Mouse (Mus musculus) cerebellum, adult 2 months (tissue): Measurements from ENCODE around the gene Evx2. TPM values are rescaled to one million over a fixed set of nuclear protein-coding genes. Genes with fewer than 3 reads are reported as not detected.

Experiments
- DNase-seq, 2 experiments: peaks; one replicate each; pipeline ENCODE4 v3.0.0; 2021
- H3K27ac ChIP-seq: fragments of 200-500 bp; 2 replicates; pipeline ENCODE4 v1.5.1; 2012; ENCODE audit warnings: low read length, control low read depth, inconsistent platforms; ENCODE audit not compliant: insufficient read depth
- H3K27me3 ChIP-seq: fragments of 200-500 bp; 2 replicates; pipeline ENCODE4 v1.6.1; 2012; ENCODE audit warnings: inconsistent platforms, mild to moderate bottlenecking, low read length, moderate library complexity; ENCODE audit not compliant: control insufficient read depth, insufficient read depth
- H3K4me1 ChIP-seq: fragments of 200-500 bp; 2 replicates; pipeline ENCODE4 v1.6.1; 2011; ENCODE audit warnings: low read length; ENCODE audit not compliant: control insufficient read depth, insufficient read depth
- H3K4me3 ChIP-seq: fragments of 200-500 bp; replicated peaks from 2 replicates; pipeline ENCODE3; 2011; ENCODE audit warnings: mild to moderate bottlenecking, low read depth, low read length, control low read depth; ENCODE audit not compliant: insufficient read depth
- CTCF ChIP-seq: fragments of 200-500 bp; IDR thresholded peaks from 2 replicates; pipeline ENCODE4 v1.5.1; 2011; ENCODE audit warnings: low read depth, mild to moderate bottlenecking, control low read depth, low read length, moderate library complexity, borderline replicate concordance; ENCODE audit not compliant: insufficient read depth
- POLR2A ChIP-seq: fragments of 200-500 bp; IDR thresholded peaks from 2 replicates; pipeline ENCODE4 v1.6.1; 2011; ENCODE audit warnings: low read length, control low read depth, borderline replicate concordance; ENCODE audit not compliant: insufficient read depth
- WGBS: fragments of 180-500 bp; shearing (Covaris S2); methylation state at CpG from one replicate; pipeline ENCODE4 v1.1.7; 2018; 5-methylcytosine and 5-hydroxymethylcytosine counted together
- polyA plus RNA-seq: library from polyadenylated mRNA; depleted of rRNA; stranded (reverse); fragments of >200 nt; gene quantifications from 2 replicates; pipeline ENCODE4 v1.2.3, GENCODE M21; 2012

Evx2 gene
- polyA plus RNA-seq, 1 experiment, result 0.64 TPM

DNA sequence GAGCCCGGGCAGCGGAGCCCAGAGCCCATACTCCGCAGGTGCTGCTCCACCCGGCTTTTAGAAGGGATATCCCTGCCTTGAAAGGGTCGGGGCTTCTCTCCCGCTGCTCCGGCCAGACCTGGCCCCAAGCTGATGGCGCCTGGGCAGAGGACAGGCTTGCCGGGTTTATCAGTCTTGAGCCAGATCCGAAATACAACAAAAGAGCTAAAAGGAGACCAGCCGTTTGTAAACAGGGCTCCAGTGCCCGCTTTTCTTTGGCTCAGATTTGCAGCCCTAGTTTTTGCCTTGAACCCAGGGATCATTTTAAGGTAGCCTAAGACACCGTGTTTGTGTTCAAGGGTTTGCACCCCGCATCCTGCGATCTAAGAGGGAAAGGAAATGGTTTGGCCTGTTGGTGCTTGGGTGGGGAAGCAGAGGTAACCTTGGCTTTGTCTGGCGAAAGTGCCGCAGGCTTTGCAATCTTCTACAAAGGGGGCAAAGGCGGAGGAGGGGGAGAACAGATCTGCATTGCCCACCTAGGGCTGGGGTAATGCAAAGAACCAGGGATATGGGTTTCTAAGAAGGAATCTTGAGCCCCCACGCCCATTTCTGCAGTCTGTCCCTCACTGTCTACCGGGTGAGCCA, 33.6 kb upstream of the Evx2 start:
- Histone ChIP-seq H3K27ac (no peak overlapping the region), H3K4me1 (no peaks in the 10 kb centered on the region), H3K4me3 (no peak overlapping the region), H3K27me3 (peaks cover 23% of the 10 kb centered on the region; the same call in 1 of the 2 replicates)
- TF ChIP-seq POLR2A (no peak), CTCF (no peak)
- WGBS, result 2% methylated on average over 20 of the region's 20 CpGs
- DNase-seq, result no peak

DNA sequence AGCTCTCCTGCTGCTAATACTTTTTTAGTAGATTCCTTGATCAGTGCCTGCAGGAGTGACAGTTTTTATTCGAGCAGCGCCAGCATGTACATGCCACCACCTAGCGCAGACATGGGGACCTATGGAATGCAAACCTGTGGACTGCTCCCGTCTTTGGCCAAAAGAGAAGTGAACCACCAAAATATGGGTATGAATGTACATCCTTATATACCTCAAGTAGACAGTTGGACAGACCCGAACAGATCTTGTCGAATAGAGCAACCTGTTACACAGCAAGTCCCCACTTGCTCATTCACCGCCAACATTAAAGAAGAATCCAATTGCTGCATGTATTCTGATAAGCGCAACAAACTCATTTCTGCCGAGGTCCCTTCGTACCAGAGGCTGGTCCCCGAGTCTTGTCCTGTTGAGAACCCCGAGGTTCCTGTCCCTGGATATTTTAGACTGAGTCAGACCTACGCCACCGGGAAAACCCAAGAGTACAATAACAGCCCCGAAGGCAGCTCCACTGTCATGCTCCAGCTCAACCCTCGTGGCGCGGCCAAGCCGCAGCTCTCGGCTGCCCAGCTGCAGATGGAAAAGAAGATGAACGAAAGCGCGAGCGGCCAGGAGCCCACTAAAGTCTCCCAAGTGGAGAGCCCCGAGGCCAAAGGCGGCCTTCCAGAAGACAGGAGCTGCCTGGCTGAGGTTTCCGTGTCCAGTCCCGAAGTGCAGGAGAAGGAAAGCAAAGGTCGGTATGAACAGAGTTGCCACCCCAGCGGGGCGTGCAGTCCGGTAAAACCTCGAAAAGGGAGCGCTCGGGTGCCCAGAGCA, 32.8 kb upstream of the Evx2 start:
- peaks cover 22% of the 10 kb centered on the region; the same call in 1 of the 2 replicates for H3K27me3 ChIP-seq
- H3K27ac ChIP-seq, result no peak overlapping the region
- WGBS, result 6% methylated on average over 35 of the region's 35 CpGs

DNA sequence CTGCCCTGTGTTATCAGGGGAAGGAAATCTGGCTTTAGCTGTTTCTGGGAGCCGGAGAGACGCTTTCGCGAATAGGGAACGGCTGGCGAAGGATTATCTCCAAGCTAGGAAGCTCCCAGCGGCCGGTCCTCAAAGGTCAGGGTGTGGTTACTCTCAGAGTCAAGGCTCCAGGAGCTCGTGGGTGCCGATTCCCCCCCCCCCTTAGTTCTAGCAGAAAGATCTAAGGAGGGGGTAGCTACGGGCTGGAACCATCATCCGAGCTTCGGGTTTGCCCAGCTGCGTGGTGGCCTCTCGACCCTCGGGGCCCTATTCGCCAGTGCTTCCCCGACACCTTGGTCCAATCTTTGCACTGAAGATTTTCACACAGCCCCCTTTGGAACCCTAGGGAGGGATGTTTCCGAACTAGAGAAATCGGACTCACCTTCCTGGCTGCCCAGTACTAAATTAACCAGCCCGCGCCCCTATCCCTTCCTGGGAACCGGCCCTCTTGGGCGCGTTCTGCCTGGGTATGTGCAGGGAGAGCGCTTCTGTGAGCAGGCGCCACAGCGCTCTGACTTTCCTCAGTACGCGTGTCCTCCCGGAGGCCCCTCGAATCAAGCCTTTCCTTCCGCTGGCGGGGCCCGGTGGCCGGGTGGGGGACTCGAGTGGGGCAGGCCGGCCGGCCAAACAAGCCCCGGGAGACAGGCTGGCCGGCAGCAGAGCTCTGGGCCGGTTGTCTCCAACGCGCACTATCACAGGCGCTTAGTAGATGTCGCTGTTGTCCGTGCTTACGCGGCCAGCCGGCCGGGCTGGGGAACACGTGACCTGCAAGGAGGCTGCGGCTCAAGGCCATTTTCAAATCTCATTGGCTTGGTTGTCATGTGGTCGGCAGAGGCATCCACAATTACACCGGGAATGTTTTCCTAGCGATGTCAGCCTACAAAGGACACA, 31.9 kb upstream of the Evx2 start, which contains the start of gene Hoxd10:
Gene Hoxd10, plus strand, starts transcription at position 903 of the 930 bp plus-strand sequence.
- TF ChIP-seq POLR2A (no peak), CTCF (no peak)
- H3K27ac ChIP-seq, result no peak within 1 kb of the TSS

More for the DNA sequence above, 32.8 kb upstream of the Evx2 start:
- no peak for DNase-seq
- TF ChIP-seq POLR2A (no peak), CTCF (no peak)
- no peak overlapping the region for H3K4me3 ChIP-seq
- H3K4me1 ChIP-seq, result no peaks in the 10 kb centered on the region

DNA sequence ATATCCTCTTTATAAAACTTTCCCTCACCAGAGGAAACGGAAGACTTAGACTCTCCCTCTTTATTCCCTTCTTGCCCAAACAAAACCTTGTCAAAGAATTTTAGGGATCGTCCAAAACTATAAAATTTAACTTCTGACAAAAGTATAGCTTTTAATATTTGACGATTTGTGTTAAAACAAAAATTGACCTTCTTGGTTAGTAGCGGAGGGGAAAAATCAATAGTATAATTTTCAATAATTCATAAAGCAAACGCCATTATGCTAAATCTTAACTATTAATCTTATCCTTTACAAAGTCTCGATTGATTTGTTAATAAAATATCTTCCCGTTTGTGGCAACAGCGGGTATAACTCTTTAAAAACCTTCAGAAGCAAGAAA, 31.0 kb upstream of the Evx2 start:
- WGBS, result 11% methylated on average over 8 of the region's 8 CpGs
- no peak for DNase-seq

More for the DNA sequence above, 31.9 kb upstream of the Evx2 start, which contains the start of gene Hoxd10:
- 2% methylated on average over 56 of the region's 56 CpGs for WGBS
- H3K4me1 ChIP-seq, result no peaks in the 10 kb centered on the region
- no peak for DNase-seq
- no peak within 1 kb of the TSS for H3K4me3 ChIP-seq
- H3K27me3 ChIP-seq, result peaks cover 22% of the 10 kb centered on the region; the same call in 1 of the 2 replicates

DNA sequence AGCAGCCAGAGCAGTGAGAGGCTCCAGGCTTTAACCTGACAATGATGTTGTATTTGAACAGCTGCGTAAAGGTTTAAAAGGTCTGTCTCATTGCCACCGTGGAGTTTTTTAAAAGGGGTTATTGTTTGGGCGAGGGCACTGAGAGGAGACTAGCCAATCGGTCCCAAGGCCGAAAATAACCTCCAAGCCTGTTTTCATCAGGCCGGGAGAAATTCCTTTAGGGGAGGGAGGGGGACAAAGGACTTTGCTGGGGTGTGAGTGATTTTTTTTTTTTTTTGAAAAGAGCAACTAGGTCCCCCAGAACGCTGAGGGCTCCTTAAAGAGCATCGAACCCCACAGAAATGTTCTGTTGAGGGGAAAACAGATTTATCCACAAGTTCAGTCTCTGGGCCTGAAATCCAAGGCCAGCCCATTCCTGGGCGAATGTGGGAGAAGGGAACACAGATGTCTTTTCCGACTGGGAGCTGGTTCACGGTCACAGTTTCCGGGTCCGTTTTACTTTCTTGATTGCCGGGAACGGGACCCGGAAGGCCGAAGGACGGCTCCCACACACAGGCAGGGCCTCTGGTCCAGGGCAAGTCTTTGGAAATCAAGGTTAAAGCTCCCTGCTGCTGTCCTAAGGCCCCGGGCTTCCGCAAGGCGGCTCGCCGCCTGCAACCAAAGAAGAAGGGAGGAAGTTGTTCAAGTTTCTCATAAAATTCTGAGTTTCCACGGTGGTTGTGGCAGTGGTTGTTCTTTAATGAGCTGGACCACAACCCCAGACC, 30.4 kb upstream of the Evx2 start:
- 3% methylated on average over 24 of the region's 24 CpGs for WGBS
- TF ChIP-seq POLR2A (no peak), CTCF (no peak)
- no peak for DNase-seq
- no peak overlapping the region for H3K27ac ChIP-seq
- no peak overlapping the region for H3K4me3 ChIP-seq
- H3K27me3 ChIP-seq, result peaks cover 22% of the 10 kb centered on the region; the same call in 1 of the 2 replicates
- H3K4me1 ChIP-seq, result no peaks in the 10 kb centered on the region

More for the DNA sequence above, 31.0 kb upstream of the Evx2 start:
- TF ChIP-seq POLR2A (no peak), CTCF (no peak)
- Histone ChIP-seq H3K27me3 (peaks cover 22% of the 10 kb centered on the region; the same call in 1 of the 2 replicates), H3K4me1 (no peaks in the 10 kb centered on the region), H3K27ac (no peak overlapping the region), H3K4me3 (no peak overlapping the region)

DNA sequence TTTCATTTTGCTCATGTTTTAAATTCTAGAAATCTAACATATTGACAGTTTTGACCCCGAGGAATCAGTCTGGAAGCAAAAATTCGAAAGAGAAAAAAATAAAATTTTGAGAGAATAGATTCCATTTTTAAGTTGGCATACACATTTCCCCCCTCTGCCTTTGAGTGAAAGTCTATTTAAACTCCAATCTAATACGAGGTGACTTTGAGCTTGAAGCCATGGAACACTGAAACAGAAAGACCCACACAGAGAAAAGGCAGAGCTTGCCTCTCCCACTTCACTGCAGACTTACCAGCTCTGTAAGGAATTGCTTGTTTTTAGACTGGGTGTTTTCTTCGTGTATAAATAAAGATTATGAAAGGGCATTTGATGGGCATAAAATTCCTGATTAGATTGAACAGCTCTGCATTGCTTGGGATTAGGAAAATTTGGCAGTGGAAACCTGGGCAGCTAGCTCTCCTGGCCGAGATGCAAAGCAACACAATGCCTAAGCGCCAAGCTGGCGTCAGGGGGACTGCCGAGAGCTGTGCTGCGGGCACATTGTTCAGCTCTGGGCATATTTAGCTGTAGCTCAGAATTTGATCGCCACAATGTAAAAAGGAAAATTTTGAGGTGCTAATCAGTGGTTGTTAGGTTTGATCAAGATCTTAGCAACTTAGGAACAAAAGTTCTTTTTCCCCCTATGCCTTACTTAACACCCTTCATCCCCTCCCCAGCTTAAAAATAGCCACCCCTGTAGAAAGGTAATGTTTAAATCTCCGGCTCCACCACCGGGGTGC, 29.6 kb upstream of the Evx2 start:
- 5% methylated on average over 12 of the region's 12 CpGs for WGBS
- no peak for DNase-seq
- no peak overlapping the region for H3K4me3 ChIP-seq
- peaks cover 22% of the 10 kb centered on the region; the same call in 1 of the 2 replicates for H3K27me3 ChIP-seq
- H3K4me1 ChIP-seq, result no peaks in the 10 kb centered on the region
- no peak overlapping the region for H3K27ac ChIP-seq
- TF ChIP-seq POLR2A, result no peak
- TF ChIP-seq CTCF, result no peak
